Mouse (Mus musculus) embryonic facial prominence, embryonic 13.5 days (tissue): ENCODE data around the gene Wnt9a. TPM values are rescaled to one million over a fixed set of nuclear protein-coding genes. Genes with fewer than 3 reads are reported as not detected.
A peak's percentile ranks its signal among the peaks of the same experiment; 100 is the strongest.
"Not testable (repeated sequence)": the region's sequence is repeated elsewhere in the genome, so short reads cannot be mapped to it uniquely, and the experiment has no call there.

ENCODE experiments used
- ATAC-seq: fragments of 200-750 bp; cut with Nextera tagmentation; 2 replicates; pipeline ENCODE4 v1.8.0; 2017; ENCODE audit warnings: low read depth; ENCODE audit not compliant: insufficient number of reproducible peaks, insufficient read depth, low FRiP score, low TSS enrichment
- H3K27ac ChIP-seq: fragments of 300-500 bp; sonication (generic); 2 replicates; pipeline ENCODE4 v1.5.1; 2015; ENCODE audit warnings: moderate library complexity, mild to moderate bottlenecking, inconsistent platforms
- H3K27me3 ChIP-seq: fragments of 300-500 bp; sonication (generic); 2 replicates; pipeline ENCODE4 v1.6.1; 2015; ENCODE audit warnings: mild to moderate bottlenecking, inconsistent platforms
- H3K36me3 ChIP-seq: fragments of 300-500 bp; sonication (generic); 2 replicates; pipeline ENCODE4 v1.6.1; 2015; ENCODE audit warnings: mild to moderate bottlenecking, inconsistent platforms
- H3K4me1 ChIP-seq: fragments of 300-500 bp; sonication (generic); 2 replicates; pipeline ENCODE4 v1.6.1; 2015; ENCODE audit warnings: inconsistent platforms
- H3K4me2 ChIP-seq: fragments of 300-500 bp; sonication (generic); 2 replicates; pipeline ENCODE4 v1.6.1; 2015; ENCODE audit warnings: moderate library complexity, mild to moderate bottlenecking, inconsistent platforms
- H3K4me3 ChIP-seq: fragments of 300-500 bp; sonication (generic); 2 replicates; pipeline ENCODE4 v1.5.1; 2015; ENCODE audit warnings: mild to moderate bottlenecking, inconsistent platforms
- H3K9ac ChIP-seq: fragments of 300-500 bp; sonication (generic); 2 replicates; pipeline ENCODE4 v1.6.1; 2015; ENCODE audit warnings: mild to moderate bottlenecking, inconsistent platforms
- H3K9me3 ChIP-seq: fragments of 300-500 bp; sonication (generic); 2 replicates; pipeline ENCODE4 v1.6.1; 2016; ENCODE audit warnings: inconsistent platforms
- WGBS: fragments of 180-500 bp; shearing (Covaris S2); methylation state at CpG from one replicate; pipeline ENCODE4 v1.1.7; 2015; ENCODE audit warnings: mixed read lengths; 5-methylcytosine and 5-hydroxymethylcytosine counted together
- polyA plus RNA-seq: library from polyadenylated mRNA; unstranded; fragments of >200 nt; fragmentation: Nextera tagmentation; extraction: Ambion mirVana; gene quantifications from 2 replicates; pipeline ENCODE4 v1.2.1, GENCODE M21; 2015

Gene Wnt9a
- polyA plus RNA-seq, 1 experiment from 2014 or later = 6.9 TPM

DNA sequence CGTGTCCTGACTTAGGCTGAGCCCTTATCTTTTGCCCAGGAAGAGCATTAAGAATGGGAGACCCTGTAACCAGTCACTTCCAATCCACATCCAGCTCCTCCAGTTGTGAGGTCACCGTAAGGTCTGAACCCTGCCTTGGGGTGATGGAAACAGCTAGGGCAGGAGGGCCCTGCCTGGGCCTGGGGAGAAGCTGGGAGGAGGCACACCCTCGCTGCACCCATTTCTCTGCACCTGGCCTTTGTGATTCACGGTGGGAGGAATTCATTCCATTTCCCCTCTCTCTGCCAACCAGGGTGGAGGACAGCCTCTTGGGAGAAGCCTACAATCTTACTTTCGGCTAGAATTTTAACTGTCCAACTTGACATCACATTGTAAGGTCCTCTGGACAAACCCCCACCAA is 24.6 kb upstream of the Wnt9a start:
- no peak for ATAC-seq
- Histone ChIP-seq H3K9me3 (no peaks in the 10 kb centered on the region), H3K27ac (no peak overlapping the region), H3K4me2 (no peak overlapping the region), H3K27me3 (peaks cover 72% of the 10 kb centered on the region), H3K4me3 (no peak overlapping the region), H3K36me3 (no peaks in the 10 kb centered on the region), H3K9ac (no peak overlapping the region), H3K4me1 (no peaks in the 10 kb centered on the region)
- WGBS = 63% methylated on average over 5 of the region's 5 CpGs

- peaks cover 81% of the 10 kb centered on the region for H3K27me3 ChIP-seq
- H3K4me1 ChIP-seq = no peaks in the 10 kb centered on the region
- H3K36me3 ChIP-seq = no peaks in the 10 kb centered on the region
- H3K4me3 ChIP-seq = no peak overlapping the region
- 72% methylated on average over 10 of the region's 10 CpGs for WGBS
- H3K9me3 ChIP-seq = no peaks in the 10 kb centered on the region
- H3K9ac ChIP-seq = no peak overlapping the region
- H3K27ac ChIP-seq = no peak overlapping the region; the same call in 1 of the 2 replicates
- H3K4me2 ChIP-seq = no peak overlapping the region
- ATAC-seq = no peak
Measured at GRCm38 (mm10) chr11:59282933-59283332, 23.8 kb upstream of the Wnt9a start.

- no peak for ATAC-seq
- H3K27me3 ChIP-seq = peaks cover 93% of the 10 kb centered on the region
Measured at GRCm38 (mm10) chr11:59284146-59284545, 22.6 kb upstream of the Wnt9a start.

DNA sequence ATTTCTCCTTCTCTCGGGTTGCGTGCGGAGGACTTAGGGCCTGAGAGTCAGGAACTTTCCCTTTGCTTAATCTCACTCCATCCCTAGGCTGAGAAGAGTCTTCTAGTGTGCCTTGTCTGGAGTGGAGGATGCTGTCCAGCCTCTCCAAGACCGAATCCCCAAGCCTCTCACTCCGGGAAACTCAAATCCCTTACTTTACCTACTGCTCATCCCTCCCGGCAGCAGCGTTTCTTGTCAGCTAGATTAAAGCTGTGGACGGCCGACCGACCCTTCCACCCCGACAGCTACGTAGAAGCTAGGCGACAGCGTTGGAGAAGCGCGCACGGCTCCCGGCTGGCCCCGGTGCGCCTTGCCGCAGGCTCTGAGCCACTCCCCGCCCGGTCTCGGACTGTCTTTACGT is 17.0 kb upstream of the Wnt9a start:
- Histone ChIP-seq H3K9ac (no peak overlapping the region), H3K4me2 (peak overlapping the region; percentile 70), H3K27ac (no peak overlapping the region), H3K36me3 (no peaks in the 10 kb centered on the region), H3K4me3 (peak overlapping the region; percentile 45), H3K27me3 (peaks cover 98% of the 10 kb centered on the region), H3K4me1 (peaks cover 25% of the 10 kb centered on the region), H3K9me3 (no peaks in the 10 kb centered on the region)
- under 1% methylated on average over 25 of the region's 25 CpGs for WGBS
- no peak for ATAC-seq

More at GRCm38 (mm10) chr11:59284146-59284545, 22.6 kb upstream of the Wnt9a start:
- no peak overlapping the region for H3K9ac ChIP-seq
- peaks cover 5% of the 10 kb centered on the region for H3K4me1 ChIP-seq
- H3K36me3 ChIP-seq = no peaks in the 10 kb centered on the region
- no peak overlapping the region for H3K27ac ChIP-seq
- H3K4me3 ChIP-seq = no peak overlapping the region
- no peaks in the 10 kb centered on the region for H3K9me3 ChIP-seq
- 16% methylated on average over 14 of the region's 14 CpGs for WGBS
- H3K4me2 ChIP-seq = no peak overlapping the region

- Histone ChIP-seq H3K27me3 (peaks cover 92% of the 10 kb centered on the region), H3K9ac (peak within 1 kb of the TSS; percentile 57; the same call in 1 of the 2 replicates), H3K27ac (no peak within 1 kb of the TSS), H3K4me1 (peaks cover 25% of the 10 kb centered on the region), H3K9me3 (no peaks in the 10 kb centered on the region), H3K4me3 (peak within 1 kb of the TSS; percentile 45), H3K36me3 (no peaks in the 10 kb centered on the region), H3K4me2 (peak within 1 kb of the TSS; percentile 70)
- WGBS = under 1% methylated on average over 35 of the region's 60 CpGs
- no peak for ATAC-seq
Measured at GRCm38 (mm10) chr11:59290702-59291303, 15.9 kb upstream of the Wnt9a start, which contains the start of gene Wnt3a. Gene Wnt3a (minus strand): TSS chr11:59290752.

GRCm38 (mm10) chr11:59293616-59294015 is 13.1 kb upstream of the Wnt9a start:
- H3K27ac ChIP-seq = no peak overlapping the region
- H3K36me3 ChIP-seq = no peaks in the 10 kb centered on the region
- no peak overlapping the region for H3K4me3 ChIP-seq
- no peak overlapping the region for H3K4me2 ChIP-seq
- peaks cover 25% of the 10 kb centered on the region for H3K4me1 ChIP-seq
- H3K27me3 ChIP-seq = peaks cover 91% of the 10 kb centered on the region
- ATAC-seq = no peak
- H3K9ac ChIP-seq = no peak overlapping the region
- H3K9me3 ChIP-seq = no peaks in the 10 kb centered on the region
- 24% methylated on average over 7 of the region's 7 CpGs for WGBS

GRCm38 (mm10) chr11:59297941-59298340 is 8.8 kb upstream of the Wnt9a start:
- Histone ChIP-seq H3K4me3 (no peak overlapping the region), H3K27me3 (peaks cover 72% of the 10 kb centered on the region), H3K4me1 (no peaks in the 10 kb centered on the region), H3K4me2 (no peak overlapping the region), H3K36me3 (no peaks in the 10 kb centered on the region), H3K27ac (no peak overlapping the region), H3K9me3 (no peaks in the 10 kb centered on the region), H3K9ac (no peak overlapping the region)
- 21% methylated on average over 7 of the region's 7 CpGs for WGBS
- ATAC-seq = no peak

GRCm38 (mm10) chr11:59300185-59300584 is 6.5 kb upstream of the Wnt9a start:
- H3K9ac ChIP-seq = no peak overlapping the region
- peaks cover 76% of the 10 kb centered on the region for H3K27me3 ChIP-seq
- no peaks in the 10 kb centered on the region for H3K9me3 ChIP-seq
- no peaks in the 10 kb centered on the region for H3K36me3 ChIP-seq
- WGBS = 18% methylated on average over 3 of the region's 3 CpGs
- H3K27ac ChIP-seq = no peak overlapping the region
- H3K4me2 ChIP-seq = no peak overlapping the region
- H3K4me1 ChIP-seq = no peaks in the 10 kb centered on the region
- no peak for ATAC-seq
- no peak overlapping the region for H3K4me3 ChIP-seq

GRCm38 (mm10) chr11:59301053-59301452 is 5.7 kb upstream of the Wnt9a start:
- ATAC-seq, H3K36me3 ChIP-seq, H3K4me3 ChIP-seq, H3K27ac ChIP-seq, H3K9ac ChIP-seq, H3K9me3 ChIP-seq, H3K4me2 ChIP-seq, H3K4me1 ChIP-seq: not testable (repeated sequence)
- 67% methylated on average over 2 of the region's 2 CpGs for WGBS
- peaks cover 79% of the 10 kb centered on the region for H3K27me3 ChIP-seq

GRCm38 (mm10) chr11:59302700-59303569 is 3.8 kb upstream of the Wnt9a start:
- Histone ChIP-seq H3K27ac (no peak overlapping the region), H3K4me1 (peaks cover 16% of the 10 kb centered on the region), H3K4me3 (no peak overlapping the region), H3K4me2 (no peak overlapping the region), H3K27me3 (peaks cover 76% of the 10 kb centered on the region), H3K9me3 (no peaks in the 10 kb centered on the region), H3K9ac (no peak overlapping the region), H3K36me3 (no peaks in the 10 kb centered on the region)
- WGBS = 29% methylated on average over 5 of the region's 10 CpGs
- ATAC-seq = no peak

GRCm38 (mm10) chr11:59305008-59305820 is 1.5 kb upstream of the Wnt9a start:
- peaks cover 62% of the 10 kb centered on the region for H3K27me3 ChIP-seq
- no peak overlapping the region for H3K4me3 ChIP-seq
- H3K4me2 ChIP-seq = peak overlapping the region; percentile 90; the same call in 1 of the 2 replicates
- 42% methylated on average over 22 of the region's 22 CpGs for WGBS
- H3K9me3 ChIP-seq = no peaks in the 10 kb centered on the region
- ATAC-seq = no peak
- no peak overlapping the region; the same call in 1 of the 2 replicates for H3K9ac ChIP-seq
- H3K36me3 ChIP-seq = no peaks in the 10 kb centered on the region
- H3K4me1 ChIP-seq = peaks cover 39% of the 10 kb centered on the region
- H3K27ac ChIP-seq = no peak overlapping the region
